Mouse (Mus musculus) cerebellum, postnatal 14 days (tissue): Measurements from ENCODE around the gene Desi1.
"Not testable (repeated sequence)": the region's sequence is repeated elsewhere in the genome, so short reads cannot be mapped to it uniquely, and the experiment has no call there.

Experiments used
- DNase-seq, 2 experiments: peaks; one replicate each; pipeline ENCODE4 v3.0.0; 2021; ENCODE audit warnings: mixed read lengths in 2 of 2

Desi1 gene

GRCm38 (mm10) chr15:82017461-82017860, 16.2 kb downstream of the Desi1 start:
- DNase-seq: no peak

GRCm38 (mm10) chr15:82016830-82017229, 16.8 kb downstream of the Desi1 start:
- DNase-seq: no peak

- DNase-seq: peak; percentile 100
These were observed 17.4 kb downstream of the Desi1 start for GRCm38 (mm10) chr15:82016101-82016808.

- DNase-seq: peak; percentile 55 to 71
These were observed 18.1 kb downstream of the Desi1 start for GRCm38 (mm10) chr15:82015392-82016100.

GRCm38 (mm10) chr15:82014745-82015391, 18.8 kb downstream of the Desi1 start:
- no peak for DNase-seq

GRCm38 (mm10) chr15:82011947-82012346, 21.7 kb downstream of the Desi1 start:
- no peak for DNase-seq

GRCm38 (mm10) chr15:82004257-82004656, 29.4 kb downstream of the Desi1 start:
- DNase-seq: no peak

- no peak for DNase-seq
These were observed 39.7 kb downstream of the Desi1 start for GRCm38 (mm10) chr15:81993992-81994391.

GRCm38 (mm10) chr15:81990549-81990948, 43.1 kb downstream of the Desi1 start:
- no peak for DNase-seq

GRCm38 (mm10) chr15:81989371-81990062, 44.1 kb downstream of the Desi1 start:
- DNase-seq: peak; percentile 94 to 96

GRCm38 (mm10) chr15:81987646-81988045, 46.0 kb downstream of the Desi1 start, which contains the start of gene Xrcc6:
Gene Xrcc6, plus strand, starts transcription at chr15:81987835.
- no peak for DNase-seq

GRCm38 (mm10) chr15:81985267-81986161, 48.1 kb downstream of the Desi1 start:
- no peak for DNase-seq

GRCm38 (mm10) chr15:81982173-81982572, 51.5 kb downstream of the Desi1 start:
- no peak for DNase-seq

- no peak for DNase-seq
These were observed 53.3 kb downstream of the Desi1 start, which contains the start of gene 1700029P11Rik for GRCm38 (mm10) chr15:81980321-81980720. Gene 1700029P11Rik, plus strand, starts transcription at chr15:81980540.

- DNase-seq: not testable (repeated sequence)
These were observed 58.5 kb downstream of the Desi1 start for GRCm38 (mm10) chr15:81975156-81975555.

- DNase-seq: not testable (repeated sequence)
These were observed 63.2 kb downstream of the Desi1 start for GRCm38 (mm10) chr15:81970498-81970897.

- not testable (repeated sequence) for DNase-seq
These were observed 64.0 kb downstream of the Desi1 start for GRCm38 (mm10) chr15:81969635-81970034.

- DNase-seq: no peak
These were observed 64.5 kb downstream of the Desi1 start for GRCm38 (mm10) chr15:81969173-81969572.

GRCm38 (mm10) chr15:81968447-81968846, 65.2 kb downstream of the Desi1 start:
- no peak for DNase-seq

- DNase-seq: no peak
These were observed 65.8 kb downstream of the Desi1 start for GRCm38 (mm10) chr15:81967821-81968220.

GRCm38 (mm10) chr15:81966062-81966829, 67.4 kb downstream of the Desi1 start:
- DNase-seq: no peak
